Mouse (Mus musculus) CH12F3 (cell line): ENCODE data around the gene Clp1.
"Not testable (repeated sequence)": the region's sequence is repeated elsewhere in the genome, so short reads cannot be mapped to it uniquely, and the experiment has no call there.

ENCODE experiments used
- in situ Hi-C: fragments of 300-500 bp; cut with MboI; formaldehyde crosslinking; loops from 2 replicates; pipeline ENCODE4 v1.14.3; 2020; ENCODE audit warnings: low sequenced_read_pairs

Clp1 gene

GRCm38 (mm10) chr2:84740608-84741333 is 13.6 kb upstream of the Clp1 start:
- in situ Hi-C loops: no loop called here

DNA sequence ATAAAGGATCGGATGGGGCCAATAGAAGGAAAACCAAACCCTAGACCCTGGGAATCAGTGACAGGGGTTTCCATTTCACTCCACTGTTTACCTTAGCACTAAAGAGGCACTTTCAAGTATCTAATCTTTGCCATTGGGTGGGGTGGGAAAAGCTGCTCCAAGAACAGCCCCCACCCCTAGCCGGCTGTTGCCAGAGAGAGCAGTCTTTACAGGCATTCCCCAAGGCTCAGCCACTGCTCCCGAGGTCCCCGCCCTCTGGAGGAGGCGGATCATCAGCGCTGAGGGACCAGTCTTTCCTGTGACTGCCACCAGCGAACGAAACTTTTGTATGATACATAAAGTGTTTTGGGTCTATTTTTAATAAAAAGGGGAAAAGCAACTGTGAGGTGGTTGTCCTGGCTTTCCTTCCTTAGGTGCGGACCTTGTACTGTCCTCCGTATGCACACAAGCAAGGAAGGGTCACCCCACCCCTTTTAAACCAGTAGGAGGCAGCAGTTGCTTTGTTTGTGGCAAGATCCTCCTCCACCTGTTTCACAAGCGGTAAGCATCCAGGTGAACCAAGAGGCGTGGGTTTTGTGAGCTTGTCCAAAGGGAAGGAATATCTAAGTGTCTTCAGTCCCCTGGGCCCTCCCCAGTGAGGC is 11.2 kb upstream of the Clp1 start:
- in situ Hi-C loops: no loop called here

DNA sequence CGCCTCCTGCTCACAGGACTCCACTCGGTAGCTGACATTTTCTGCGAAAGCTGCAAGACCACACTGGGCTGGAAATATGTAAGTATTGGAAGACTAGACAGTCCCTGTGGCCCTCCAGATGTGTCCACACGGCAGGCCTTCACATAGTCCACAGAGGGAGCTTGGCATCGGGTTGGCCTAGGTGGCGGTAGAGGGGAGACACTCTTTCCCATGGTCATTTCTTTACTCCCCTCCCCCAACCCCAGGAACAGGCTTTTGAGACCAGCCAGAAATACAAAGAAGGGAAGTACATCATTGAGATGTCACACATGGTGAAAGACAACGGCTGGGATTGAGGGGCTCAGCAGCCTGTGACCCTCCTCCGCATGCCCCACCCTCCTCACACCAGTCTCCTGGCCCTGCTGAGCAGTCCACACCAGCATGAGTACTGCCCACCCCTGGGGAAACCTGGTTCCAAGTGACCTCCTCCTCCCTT is 10.3 kb upstream of the Clp1 start:
- in situ Hi-C loops: no loop called here

GRCm38 (mm10) chr2:84736312-84737161 is 9.4 kb upstream of the Clp1 start:
- in situ Hi-C loops: no loop called here

DNA sequence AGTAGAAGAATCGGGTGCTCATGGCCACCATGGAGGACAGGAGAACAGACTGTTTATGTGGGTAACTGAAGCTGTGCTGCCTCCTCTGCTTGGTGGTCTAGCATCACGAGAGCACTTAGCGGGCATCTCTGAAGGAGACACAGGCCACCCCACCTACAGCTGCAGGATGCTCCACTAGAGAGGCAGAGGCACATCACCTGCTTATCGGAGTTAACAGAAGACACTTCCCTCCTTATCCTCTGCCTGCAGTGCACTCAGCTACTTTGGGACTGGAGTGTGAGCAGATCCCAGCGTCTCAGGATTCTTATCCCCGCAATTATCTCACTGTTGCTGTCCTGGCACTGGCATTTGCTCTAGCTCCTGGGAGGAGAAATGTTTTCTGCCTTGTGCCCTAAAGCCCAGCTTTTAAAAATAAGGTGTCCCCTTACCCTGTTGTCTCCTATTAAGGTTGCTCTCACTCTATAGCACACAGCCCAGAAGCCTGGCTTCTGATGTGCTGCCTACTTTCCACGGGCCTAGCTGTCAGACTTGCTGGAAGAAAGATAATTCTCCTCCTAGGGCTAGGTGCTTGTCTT is 8.3 kb upstream of the Clp1 start:
- in situ Hi-C loops: no loop called here

DNA sequence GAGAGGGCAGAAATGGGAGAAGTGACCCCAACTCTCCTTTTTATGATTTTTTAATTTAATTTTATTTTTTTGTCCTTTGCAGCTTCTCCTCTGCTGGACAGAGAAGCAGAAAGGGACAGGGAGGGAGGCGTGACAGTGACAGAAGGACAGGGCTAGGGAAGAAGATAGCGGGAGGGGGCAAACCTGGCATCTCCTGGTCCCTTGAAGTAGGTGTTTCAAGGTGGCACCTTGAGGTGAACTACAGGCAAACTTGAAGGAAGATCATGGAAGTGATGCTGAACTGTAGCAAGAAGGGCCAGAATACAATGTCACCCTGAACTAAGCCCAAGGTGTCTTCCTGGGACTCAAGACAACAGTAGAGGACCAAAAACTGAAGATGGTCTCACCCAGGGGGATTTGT is 7.8 kb upstream of the Clp1 start:
- in situ Hi-C loops: no loop called here

- in situ Hi-C loops: no loop called here
Measured at GRCm38 (mm10) chr2:84734351-84734864, 7.3 kb upstream of the Clp1 start.

GRCm38 (mm10) chr2:84733579-84734300 is 6.6 kb upstream of the Clp1 start, which contains the start of gene Ypel4:
TSS of gene Ypel4 (plus strand) at chr2:84734058.
- in situ Hi-C loops: no loop called here

- in situ Hi-C loops: no loop called here
Measured at GRCm38 (mm10) chr2:84732394-84732793, 5.2 kb upstream of the Clp1 start.

- in situ Hi-C loops: no loop called here
Measured at GRCm38 (mm10) chr2:84731206-84731605, 4.1 kb upstream of the Clp1 start.

DNA sequence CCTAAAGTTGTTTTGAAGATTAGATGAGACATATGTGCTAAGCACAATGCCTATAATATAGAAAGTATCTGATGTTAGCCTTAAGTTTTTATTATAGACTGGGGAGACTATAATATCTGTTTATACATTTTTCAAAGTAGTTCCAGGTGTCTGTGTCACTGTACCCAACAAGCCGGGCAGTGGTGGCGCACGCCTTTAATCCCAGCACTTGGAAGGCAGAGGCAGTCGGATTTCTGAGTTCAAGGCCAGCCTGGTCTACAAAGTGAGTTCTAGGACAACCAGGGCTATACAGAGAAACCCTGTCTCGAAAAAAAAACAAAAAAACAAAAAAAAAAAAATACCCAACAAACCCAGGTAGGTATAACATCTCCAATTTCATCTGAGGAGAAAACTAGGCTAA is 1.0 kb upstream of the Clp1 start:
- in situ Hi-C loops: not testable (repeated sequence)

GRCm38 (mm10) chr2:84726716-84727115 is 434 bp downstream of the Clp1 start:
- in situ Hi-C loops: no loop called here

DNA sequence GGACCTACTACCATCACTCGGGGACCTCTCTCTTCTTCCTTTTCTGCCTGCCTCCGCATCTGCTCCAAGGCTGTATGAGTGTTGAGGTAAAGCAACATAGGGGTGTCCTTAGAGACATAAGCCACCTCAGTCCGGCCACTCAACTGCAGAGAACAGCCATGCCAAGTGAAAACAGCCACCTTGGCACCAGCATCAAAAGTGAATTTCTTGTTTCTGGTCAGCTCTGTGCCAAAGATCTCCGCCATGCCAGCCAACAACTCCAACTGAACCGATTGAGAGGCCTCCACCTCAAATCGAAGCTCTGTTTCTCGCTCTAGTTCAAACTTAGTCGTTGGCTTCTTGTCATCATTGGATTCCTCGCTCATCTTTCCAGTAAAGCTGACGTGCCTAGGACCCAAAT is 1.4 kb downstream of the Clp1 start:
- in situ Hi-C loops: no loop called here

- in situ Hi-C loops: loop anchor here (25.0 kb wide), 1 partner anchor 313 kb away; the partner anchor contains the start of genes P2rx3, Ssrp1 and Tnks1bp1
Measured at GRCm38 (mm10) chr2:84723856-84724255, 3.3 kb downstream of the Clp1 start.

GRCm38 (mm10) chr2:84721182-84721581 is 6.0 kb downstream of the Clp1 start:
- in situ Hi-C loops: loop anchor here (25.0 kb wide), 1 partner anchor 316 kb away; the partner anchor contains the start of genes P2rx3, Ssrp1 and Tnks1bp1

- in situ Hi-C loops: loop anchor here (25.0 kb wide), 1 partner anchor 317 kb away; the partner anchor contains the start of genes P2rx3, Ssrp1 and Tnks1bp1
Measured at GRCm38 (mm10) chr2:84720718-84721117, 6.4 kb downstream of the Clp1 start.

DNA sequence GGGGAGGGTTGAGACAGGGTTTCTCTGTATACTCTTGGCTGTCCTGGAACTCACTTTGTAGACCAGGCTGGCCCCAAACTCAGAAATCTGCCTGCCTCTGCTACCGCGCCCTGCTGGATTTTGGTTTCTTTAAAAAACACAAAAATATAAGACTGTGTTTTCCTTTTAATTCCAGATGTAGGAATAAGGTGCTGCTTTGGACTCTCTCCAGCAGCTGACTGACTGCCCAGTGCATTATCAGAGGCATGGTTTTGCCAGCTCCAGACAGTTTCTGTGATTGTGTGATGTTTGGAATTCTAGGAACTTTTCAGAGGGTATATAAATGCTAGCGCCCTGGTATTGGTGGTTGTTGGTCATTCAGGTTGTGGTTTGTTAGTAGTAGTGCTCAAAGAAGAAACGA is 9.8 kb downstream of the Clp1 start:
- in situ Hi-C loops: loop anchor here (25.0 kb wide), 1 partner anchor 320 kb away; the partner anchor contains the start of genes P2rx3, Ssrp1 and Tnks1bp1

- in situ Hi-C loops: loop anchor here (25.0 kb wide), 1 partner anchor 321 kb away; the partner anchor contains the start of genes P2rx3, Ssrp1 and Tnks1bp1
Measured at GRCm38 (mm10) chr2:84716423-84717355, 10.5 kb downstream of the Clp1 start.
